Mouse (Mus musculus) kidney, postnatal 0 days (tissue): Measurements from ENCODE around the gene Nrbp1. TPM values are rescaled to one million over a fixed set of nuclear protein-coding genes. Genes with fewer than 3 reads are reported as not detected.
A peak's percentile ranks its signal among the peaks of the same experiment; 100 is the strongest.

Source experiments
- ATAC-seq: fragments of 200-750 bp; cut with Nextera tagmentation; replicated peaks from 2 replicates; pipeline ENCODE4 v1.8.0; 2017; ENCODE audit warnings: low read depth, moderate number of reproducible peaks, moderate TSS enrichment, moderate library complexity; ENCODE audit not compliant: low FRiP score
- DNase-seq: peaks from one replicate; pipeline ENCODE4 v3.0.0-alpha.2; 2016; ENCODE audit warnings: low spot score
- H3K27ac ChIP-seq: fragments of 300-500 bp; sonication (generic); 2 replicates; pipeline ENCODE4 v1.5.1; 2014; ENCODE audit warnings: mild to moderate bottlenecking
- H3K27me3 ChIP-seq: fragments of 300-500 bp; sonication (generic); 2 replicates; pipeline ENCODE4 v1.6.1; 2014; ENCODE audit warnings: low read length, mixed read lengths; ENCODE audit not compliant: insufficient read depth
- H3K36me3 ChIP-seq: fragments of 300-500 bp; sonication (generic); 2 replicates; pipeline ENCODE4 v1.6.1; 2014; ENCODE audit warnings: low read length, mixed read lengths; ENCODE audit not compliant: insufficient read depth
- H3K4me1 ChIP-seq: fragments of 300-500 bp; sonication (generic); replicated peaks from 2 replicates; pipeline ENCODE4 v1.6.1; 2014; ENCODE audit warnings: antibody characterized with exemption, low read length, mixed read lengths; ENCODE audit not compliant: insufficient read depth
- H3K4me2 ChIP-seq: fragments of 300-500 bp; sonication (generic); 2 replicates; pipeline ENCODE4 v1.6.1; 2014; ENCODE audit warnings: mild to moderate bottlenecking, low read length, moderate library complexity, mixed read lengths
- H3K4me3 ChIP-seq: fragments of 300-500 bp; sonication (generic); replicated peaks from 2 replicates; pipeline ENCODE4 v1.5.1; 2014; ENCODE audit warnings: low read depth, low read length
- H3K9ac ChIP-seq: fragments of 300-500 bp; sonication (generic); 2 replicates; pipeline ENCODE4 v1.6.1; 2014; ENCODE audit warnings: low read depth, low read length
- H3K9me3 ChIP-seq: fragments of 300-500 bp; sonication (generic); replicated peaks from 2 replicates; pipeline ENCODE4 v1.6.1; 2016; ENCODE audit warnings: low read length, inconsistent platforms, mixed read lengths
- CTCF ChIP-seq: IDR thresholded peaks from 2 replicates; pipeline ENCODE4 v1.5.1; 2016; ENCODE audit warnings: antibody characterized with exemption, low read depth, mild to moderate bottlenecking, moderate library complexity
- WGBS: fragments of 180-500 bp; shearing (Covaris S2); extraction: QIAGEN DNeasy Blood & Tissue Kit; methylation state at CpG from one replicate; pipeline ENCODE4 v1.1.7; 2014; 5-methylcytosine and 5-hydroxymethylcytosine counted together
- polyA plus RNA-seq: library from polyadenylated mRNA; unstranded; fragments of >200 nt; fragmentation: Nextera tagmentation; extraction: Ambion mirVana; gene quantifications from 2 replicates; pipeline ENCODE4 v1.2.1, GENCODE M21; 2015

The Nrbp1 gene
- polyA plus RNA-seq, 1 experiment from 2014 or later: 116 TPM

GRCm38 (mm10) chr5:31273018-31273417 is 32.4 kb downstream of the Nrbp1 start:
- Histone ChIP-seq H3K4me2 (no peak overlapping the region), H3K4me3 (no peak overlapping the region), H3K4me1 (no peaks in the 10 kb centered on the region), H3K9me3 (no peaks in the 10 kb centered on the region), H3K9ac (no peak overlapping the region), H3K27ac (no peak overlapping the region), H3K27me3 (no peaks in the 10 kb centered on the region), H3K36me3 (peaks cover 18% of the 10 kb centered on the region; the same call in 1 of the 2 replicates)
- DNase-seq: no peak
- ATAC-seq: no peak
- TF ChIP-seq CTCF: no peak
- 90% methylated on average over 6 of the region's 6 CpGs for WGBS

DNA sequence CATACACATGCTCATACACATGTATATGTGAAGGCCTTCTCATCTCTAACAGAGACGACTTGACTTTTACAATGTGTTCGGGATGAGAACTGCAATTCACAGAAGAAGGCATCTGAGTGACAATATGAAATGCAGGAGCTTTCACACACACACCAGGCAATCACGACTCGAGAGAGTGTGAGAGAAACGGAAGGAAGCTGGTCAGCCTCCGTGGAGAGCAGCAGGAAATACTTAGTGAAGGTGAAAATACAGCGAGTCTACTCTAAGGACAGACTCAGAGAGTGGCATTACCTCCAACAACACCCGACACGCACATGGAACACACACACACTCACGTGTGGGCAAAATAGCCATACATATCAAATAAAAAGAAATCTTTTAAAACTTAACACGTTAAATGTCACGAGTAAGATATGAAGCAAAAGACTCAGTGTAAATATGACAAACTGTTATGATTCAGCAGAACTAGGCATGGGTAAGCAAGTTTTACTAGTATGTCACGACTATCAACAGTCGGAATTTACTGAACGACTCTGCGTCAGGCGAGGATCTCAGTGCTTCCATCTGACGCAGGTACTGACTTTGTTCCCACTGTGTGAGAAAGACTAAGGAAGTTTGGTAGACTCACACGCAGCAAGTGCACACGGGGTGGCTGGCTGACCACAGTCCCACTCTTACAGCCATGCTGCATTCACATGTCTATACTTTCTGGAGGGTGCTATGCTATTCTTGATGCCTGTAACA is 38.8 kb downstream of the Nrbp1 start:
- no peak overlapping the region for H3K4me2 ChIP-seq
- ATAC-seq (no peak), DNase-seq (no peak)
- H3K9ac ChIP-seq: no peak overlapping the region
- H3K4me3 ChIP-seq: no peak overlapping the region
- no peak overlapping the region for H3K27ac ChIP-seq
- H3K4me1 ChIP-seq: no peaks in the 10 kb centered on the region
- WGBS: 84% methylated on average over 20 of the region's 20 CpGs
- no peak for TF ChIP-seq CTCF
- H3K27me3 ChIP-seq: no peaks in the 10 kb centered on the region
- H3K36me3 ChIP-seq: peaks cover 40% of the 10 kb centered on the region
- H3K9me3 ChIP-seq: no peaks in the 10 kb centered on the region

- H3K4me1 ChIP-seq: peaks cover 11% of the 10 kb centered on the region
- no peaks in the 10 kb centered on the region for H3K27me3 ChIP-seq
- no peak for ATAC-seq
- no peak overlapping the region for H3K4me2 ChIP-seq
- peaks cover 25% of the 10 kb centered on the region for H3K36me3 ChIP-seq
- H3K4me3 ChIP-seq: no peak overlapping the region
- 71% methylated on average over 4 of the region's 4 CpGs for WGBS
- no peak for DNase-seq
- no peak overlapping the region for H3K9ac ChIP-seq
- H3K9me3 ChIP-seq: no peaks in the 10 kb centered on the region
- no peak overlapping the region for H3K27ac ChIP-seq
- TF ChIP-seq CTCF: no peak
These were observed 47.6 kb downstream of the Nrbp1 start for GRCm38 (mm10) chr5:31288225-31288624.

DNA sequence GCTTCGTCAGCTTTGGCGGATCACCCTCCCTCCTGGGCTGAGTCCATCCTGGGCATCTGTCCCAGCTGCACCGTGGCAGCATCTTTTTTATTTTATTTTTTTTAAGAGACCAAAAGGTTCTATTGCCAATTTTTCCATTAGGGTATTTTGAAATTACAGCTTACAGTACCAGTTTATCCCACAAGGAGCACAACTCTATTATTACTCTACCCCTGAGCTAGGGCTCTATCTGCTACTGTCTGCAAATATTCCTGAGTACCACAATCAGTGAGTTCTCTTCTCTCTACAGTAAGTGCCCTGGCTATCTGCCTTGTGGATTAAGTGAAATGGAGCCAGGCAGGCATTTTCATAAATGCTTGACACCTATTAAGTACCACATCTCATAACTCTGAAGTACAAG is 48.0 kb downstream of the Nrbp1 start:
- WGBS: 75% methylated on average over 3 of the region's 3 CpGs
- ATAC-seq (no peak), DNase-seq (no peak)
- no peak overlapping the region for H3K9ac ChIP-seq
- peaks cover 21% of the 10 kb centered on the region for H3K36me3 ChIP-seq
- no peak overlapping the region for H3K4me3 ChIP-seq
- no peak overlapping the region for H3K4me2 ChIP-seq
- H3K27ac ChIP-seq: no peak overlapping the region
- H3K9me3 ChIP-seq: no peaks in the 10 kb centered on the region
- TF ChIP-seq CTCF: no peak
- H3K27me3 ChIP-seq: no peaks in the 10 kb centered on the region
- peaks cover 11% of the 10 kb centered on the region for H3K4me1 ChIP-seq

DNA sequence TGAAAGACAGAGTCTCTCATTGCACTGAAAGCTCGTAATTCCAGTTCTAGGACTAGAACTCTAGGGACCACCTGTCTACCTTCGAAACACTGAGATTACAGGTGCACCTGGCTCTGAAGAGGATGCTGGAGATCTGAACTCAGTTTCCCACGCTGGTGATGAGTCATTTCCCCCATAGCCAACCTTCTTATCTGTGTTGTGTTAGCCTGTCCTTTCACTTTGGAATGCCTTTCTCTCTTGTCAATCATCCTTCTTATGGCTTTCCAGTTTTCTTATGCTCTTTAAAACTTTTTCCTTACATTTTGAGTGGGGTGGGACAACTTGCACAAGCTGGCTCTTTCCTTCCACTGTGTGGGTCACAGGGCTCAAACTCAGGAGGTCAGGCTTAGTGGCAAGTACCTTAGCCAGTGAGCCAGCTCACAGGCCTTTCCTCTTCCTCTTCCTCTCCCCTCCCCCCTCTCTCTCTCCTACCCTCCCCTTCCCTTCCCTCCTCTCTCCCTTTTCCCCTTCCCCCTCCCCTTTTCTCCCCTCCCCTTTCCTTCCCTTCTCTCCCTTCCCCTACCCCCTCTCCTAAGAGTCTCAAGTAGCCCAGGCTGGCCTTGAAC is 49.1 kb downstream of the Nrbp1 start:
- Histone ChIP-seq H3K9ac (no peak overlapping the region), H3K27me3 (no peaks in the 10 kb centered on the region), H3K4me1 (peaks cover 13% of the 10 kb centered on the region), H3K4me3 (no peak overlapping the region), H3K4me2 (peak overlapping the region; percentile 61; the same call in 1 of the 2 replicates), H3K27ac (no peak overlapping the region), H3K9me3 (no peaks in the 10 kb centered on the region), H3K36me3 (peaks cover 14% of the 10 kb centered on the region)
- no peak for TF ChIP-seq CTCF
- WGBS: 88% methylated on average over 3 of the region's 3 CpGs
- ATAC-seq (no peak), DNase-seq (no peak)

DNA sequence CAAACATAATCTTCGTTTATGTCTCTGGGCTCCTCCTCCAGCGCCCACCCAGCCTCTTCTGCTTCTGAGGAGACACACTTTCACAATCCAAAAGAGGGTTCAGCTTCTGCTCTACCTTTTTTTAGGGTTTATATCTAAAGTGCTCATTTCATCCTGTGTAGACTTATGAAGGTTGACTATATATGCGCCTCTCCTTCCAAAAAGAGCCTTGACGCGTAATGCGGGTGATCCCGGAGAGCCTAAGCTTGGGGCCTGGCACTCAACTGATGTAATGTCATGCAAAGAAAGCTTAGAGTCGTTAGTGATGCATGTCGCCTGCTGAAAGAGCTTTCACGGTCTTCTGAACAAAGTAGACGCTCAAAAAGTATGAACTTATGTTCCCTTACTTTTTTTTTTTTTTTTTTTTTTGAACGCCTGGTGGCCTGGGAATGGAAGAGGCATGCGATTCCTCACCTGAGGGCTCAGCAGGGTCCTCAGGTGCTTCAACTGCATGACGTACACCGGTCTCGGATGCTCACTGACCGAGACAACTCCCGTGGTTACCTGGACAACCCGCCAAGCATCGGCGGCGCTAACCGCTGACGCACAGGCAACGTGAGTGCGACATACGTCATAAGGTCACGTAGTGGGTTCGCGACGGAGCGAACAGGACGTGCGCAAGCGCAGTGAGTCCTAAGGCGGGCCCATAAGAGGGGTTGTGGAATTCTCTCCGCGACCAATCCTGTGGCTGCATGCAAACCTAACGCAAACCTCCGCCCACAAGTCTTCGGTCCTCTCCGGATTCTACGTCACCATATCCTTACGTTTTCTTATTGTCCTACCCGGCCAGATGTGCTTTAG is 50.1 kb downstream of the Nrbp1 start, which contains the start of gene Ift172:
Gene Ift172 (minus strand): TSS at position 596 of the 840 bp plus-strand sequence.
- peak within 1 kb of the TSS; percentile 44 for H3K4me3 ChIP-seq
- peak within 1 kb of the TSS; percentile 61 for H3K4me2 ChIP-seq
- peaks cover 5% of the 10 kb centered on the region for H3K36me3 ChIP-seq
- no peaks in the 10 kb centered on the region for H3K9me3 ChIP-seq
- H3K4me1 ChIP-seq: peaks cover 14% of the 10 kb centered on the region
- TF ChIP-seq CTCF: no peak
- DNase-seq (peak; percentile 100), ATAC-seq (peak; percentile 95)
- peak within 1 kb of the TSS; percentile 61; the same call in 1 of the 2 replicates for H3K27ac ChIP-seq
- no peaks in the 10 kb centered on the region for H3K27me3 ChIP-seq
- WGBS: 1% methylated on average over 45 of the region's 45 CpGs
- peak within 1 kb of the TSS; percentile 44; the same call in 1 of the 2 replicates for H3K9ac ChIP-seq
